Mouse (Mus musculus) kidney, embryonic 14.5 days (tissue): ENCODE data around the gene Ptp4a2. TPM values are rescaled to one million over a fixed set of nuclear protein-coding genes. Genes with fewer than 3 reads are reported as not detected.

ENCODE experiments used
- ATAC-seq: fragments of 200-750 bp; cut with Nextera tagmentation; 2 replicates; pipeline ENCODE4 v1.8.0; 2017; ENCODE audit warnings: moderate number of reproducible peaks, mild to moderate bottlenecking, moderate TSS enrichment, moderate library complexity; ENCODE audit not compliant: low FRiP score, low TSS enrichment
- H3K27ac ChIP-seq: fragments of 300-500 bp; sonication (generic); 2 replicates; pipeline ENCODE4 v1.5.1; 2014; ENCODE audit warnings: low read depth, mild to moderate bottlenecking, low read length, moderate library complexity, mixed read lengths
- H3K27me3 ChIP-seq: fragments of 300-500 bp; sonication (generic); 2 replicates; pipeline ENCODE4 v1.6.1; 2014; ENCODE audit warnings: mild to moderate bottlenecking, low read length; ENCODE audit not compliant: control insufficient read depth, insufficient read depth
- H3K36me3 ChIP-seq: fragments of 300-500 bp; sonication (generic); 2 replicates; pipeline ENCODE4 v1.6.1; 2014; ENCODE audit warnings: low read length, mixed read lengths; ENCODE audit not compliant: control insufficient read depth, insufficient read depth
- H3K4me1 ChIP-seq: fragments of 300-500 bp; sonication (generic); 2 replicates; pipeline ENCODE4 v1.6.1; 2014; ENCODE audit warnings: low read length, mixed read lengths; ENCODE audit not compliant: control insufficient read depth, insufficient read depth
- H3K4me2 ChIP-seq: fragments of 300-500 bp; sonication (generic); replicated peaks from 2 replicates; pipeline ENCODE4 v1.6.1; 2014; ENCODE audit warnings: low read depth, mild to moderate bottlenecking, low read length
- H3K4me3 ChIP-seq: fragments of 300-500 bp; sonication (generic); 2 replicates; pipeline ENCODE4 v1.5.1; 2014; ENCODE audit warnings: mild to moderate bottlenecking, low read length
- H3K9ac ChIP-seq: fragments of 300-500 bp; sonication (generic); 2 replicates; pipeline ENCODE4 v1.6.1; 2014; ENCODE audit warnings: low read depth, mild to moderate bottlenecking, low read length, moderate library complexity
- H3K9me3 ChIP-seq: fragments of 300-500 bp; sonication (generic); 2 replicates; pipeline ENCODE4 v1.6.1; 2016; ENCODE audit warnings: low read length; ENCODE audit not compliant: control insufficient read depth
- WGBS: fragments of 180-500 bp; shearing (Covaris S2); extraction: QIAGEN DNeasy Blood & Tissue Kit; methylation state at CpG from one replicate; pipeline ENCODE4 v1.1.7; 2014; 5-methylcytosine and 5-hydroxymethylcytosine counted together
- polyA plus RNA-seq: library from polyadenylated mRNA; unstranded; fragments of >200 nt; fragmentation: Nextera tagmentation; extraction: Ambion mirVana; gene quantifications from 2 replicates; pipeline ENCODE4 v1.2.1, GENCODE M21; 2014

The Ptp4a2 gene
- polyA plus RNA-seq, 1 experiment from 2014 or later: 276 TPM

- Histone ChIP-seq H3K9me3 (no peaks in the 10 kb centered on the region), H3K9ac (no peak overlapping the region), H3K4me1 (0 out of 2 replicates have a peak, but pooled peaks cover 4% of the 10 kb centered on the region), H3K4me3 (no peak overlapping the region), H3K36me3 (no peaks in the 10 kb centered on the region), H3K27me3 (no peaks in the 10 kb centered on the region), H3K4me2 (no peak overlapping the region), H3K27ac (no peak overlapping the region)
- WGBS: 44% methylated on average over 6 of the region's 6 CpGs
- ATAC-seq: no peak
Observed at GRCm38 (mm10) chr4:129868211-129868610, 57.2 kb downstream of the Ptp4a2 start.

GRCm38 (mm10) chr4:129870483-129870882, 59.5 kb downstream of the Ptp4a2 start:
- peak; percentile 41; the same call in 1 of the 2 replicates for ATAC-seq
- Histone ChIP-seq H3K36me3 (no peaks in the 10 kb centered on the region), H3K4me1 (0 out of 2 replicates have a peak, but pooled peaks cover 4% of the 10 kb centered on the region), H3K4me3 (no peak overlapping the region), H3K4me2 (no peak overlapping the region), H3K27ac (0 out of 2 replicates have a peak overlapping the region, but pooled peaks have one; percentile 15), H3K27me3 (no peaks in the 10 kb centered on the region), H3K9me3 (no peaks in the 10 kb centered on the region), H3K9ac (no peak overlapping the region)
- 48% methylated on average over 6 of the region's 6 CpGs for WGBS

- no peak for ATAC-seq
- Histone ChIP-seq H3K36me3 (no peaks in the 10 kb centered on the region), H3K27me3 (no peaks in the 10 kb centered on the region), H3K4me2 (no peak overlapping the region), H3K27ac (no peak overlapping the region), H3K9ac (no peak overlapping the region), H3K4me1 (peaks cover 13% of the 10 kb centered on the region), H3K4me3 (no peak overlapping the region), H3K9me3 (no peaks in the 10 kb centered on the region)
- 87% methylated on average over 9 of the region's 9 CpGs for WGBS
Observed at GRCm38 (mm10) chr4:129872376-129872922, 61.4 kb downstream of the Ptp4a2 start.

- WGBS: 82% methylated on average over 10 of the region's 10 CpGs
- Histone ChIP-seq H3K36me3 (no peaks in the 10 kb centered on the region), H3K4me2 (no peak overlapping the region), H3K9ac (no peak overlapping the region), H3K4me1 (peaks cover 19% of the 10 kb centered on the region), H3K27me3 (no peaks in the 10 kb centered on the region), H3K9me3 (no peaks in the 10 kb centered on the region), H3K4me3 (no peak overlapping the region), H3K27ac (no peak overlapping the region)
- no peak for ATAC-seq
Observed at GRCm38 (mm10) chr4:129874805-129875204, 63.8 kb downstream of the Ptp4a2 start.

GRCm38 (mm10) chr4:129875406-129875805, 64.4 kb downstream of the Ptp4a2 start:
- Histone ChIP-seq H3K4me2 (no peak overlapping the region), H3K36me3 (no peaks in the 10 kb centered on the region), H3K9ac (no peak overlapping the region), H3K9me3 (no peaks in the 10 kb centered on the region), H3K27ac (no peak overlapping the region), H3K4me3 (no peak overlapping the region), H3K4me1 (peaks cover 17% of the 10 kb centered on the region), H3K27me3 (no peaks in the 10 kb centered on the region)
- ATAC-seq: no peak
- WGBS: 83% methylated on average over 11 of the region's 11 CpGs

GRCm38 (mm10) chr4:129876831-129877764, 66.1 kb downstream of the Ptp4a2 start:
- Histone ChIP-seq H3K9me3 (no peaks in the 10 kb centered on the region), H3K4me3 (peak overlapping the region; percentile 20), H3K27me3 (no peaks in the 10 kb centered on the region), H3K27ac (peak overlapping the region; percentile 80), H3K9ac (peak overlapping the region; percentile 38; the same call in 1 of the 2 replicates), H3K36me3 (no peaks in the 10 kb centered on the region), H3K4me1 (peaks cover 15% of the 10 kb centered on the region), H3K4me2 (peak overlapping the region; percentile 35)
- WGBS: 16% methylated on average over 21 of the region's 21 CpGs
- peak; percentile 75 for ATAC-seq

GRCm38 (mm10) chr4:129877967-129878655, 67.1 kb downstream of the Ptp4a2 start:
- no peaks in the 10 kb centered on the region for H3K36me3 ChIP-seq
- 67% methylated on average over 11 of the region's 11 CpGs for WGBS
- no peaks in the 10 kb centered on the region for H3K9me3 ChIP-seq
- H3K9ac ChIP-seq: peak overlapping the region; percentile 38; the same call in 1 of the 2 replicates
- H3K4me1 ChIP-seq: peaks cover 25% of the 10 kb centered on the region
- peak overlapping the region; percentile 35; the same call in 1 of the 2 replicates for H3K4me2 ChIP-seq
- no peaks in the 10 kb centered on the region for H3K27me3 ChIP-seq
- H3K4me3 ChIP-seq: peak overlapping the region; percentile 20; the same call in 1 of the 2 replicates
- no peak for ATAC-seq
- peak overlapping the region; percentile 80; the same call in 1 of the 2 replicates for H3K27ac ChIP-seq

GRCm38 (mm10) chr4:129878656-129879145, 67.7 kb downstream of the Ptp4a2 start:
- no peak overlapping the region for H3K9ac ChIP-seq
- H3K36me3 ChIP-seq: no peaks in the 10 kb centered on the region
- 75% methylated on average over 8 of the region's 8 CpGs for WGBS

More at GRCm38 (mm10) chr4:129878656-129879145, 67.7 kb downstream of the Ptp4a2 start:
- Histone ChIP-seq H3K4me3 (no peak overlapping the region), H3K4me2 (no peak overlapping the region), H3K27ac (no peak overlapping the region), H3K4me1 (peaks cover 26% of the 10 kb centered on the region), H3K9me3 (no peaks in the 10 kb centered on the region), H3K27me3 (no peaks in the 10 kb centered on the region)
- ATAC-seq: no peak
